Mouse (Mus musculus) megakaryocyte progenitor cell, adult 5-6 weeks (primary cell): ENCODE measurements around the gene Tmem45a. TPM values are rescaled to one million over a fixed set of nuclear protein-coding genes. Genes with fewer than 3 reads are reported as not detected.

ENCODE experiments used
- ATAC-seq: replicated peaks from 2 replicates; pipeline ENCODE4 v1.8.0; 2016; ENCODE audit warnings: mild to moderate bottlenecking, moderate TSS enrichment, inconsistent platforms; ENCODE audit not compliant: poor library complexity
- total RNA-seq, 2 experiments: library from RNA; stranded (forward) in 1 of 2; stranded (reverse) in 1 of 2; fragments of 157-497, 149-512 nt in 1 of 2; fragments of 200-1000 nt in 1 of 2; gene quantifications; 2 replicates each; pipeline versions ENCODE4 v1.2.3 to v1.2.4; 2015 to 2017

Gene Tmem45a
- total RNA-seq, 2 experiments from 2014 or later, result not detected

GRCm38 (mm10) chr16:56798873-56799272, 87.1 kb downstream of the Tmem45a start:
- 0 out of 2 replicates have a peak, but pooled peaks have one; percentile 13 for ATAC-seq

- ATAC-seq, result peak; percentile 49
These were observed 90.4 kb downstream of the Tmem45a start, which contains the start of gene Adgrg7 for GRCm38 (mm10) chr16:56795481-56796139. TSS of gene Adgrg7 (minus strand) at chr16:56795855.

- ATAC-seq, result no peak
These were observed 91.4 kb downstream of the Tmem45a start for GRCm38 (mm10) chr16:56794383-56795144.

GRCm38 (mm10) chr16:56793778-56794177, 92.2 kb downstream of the Tmem45a start:
- peak; percentile 75 for ATAC-seq

- no peak for ATAC-seq
These were observed 100.0 kb downstream of the Tmem45a start for GRCm38 (mm10) chr16:56785943-56786342.

- ATAC-seq, result peak; percentile 99
These were observed 114.5 kb downstream of the Tmem45a start for GRCm38 (mm10) chr16:56771163-56772105.

Other genes with a start within 250 kb of the Tmem45a start
- 137 and 174 TPM in 2 replicates for gene Tfg, start 168.7 kb downstream of the Tmem45a start, total RNA-seq (2015)
- 42.9 and 45.7 TPM in 2 replicates for gene Tfg, start 168.7 kb downstream of the Tmem45a start, total RNA-seq (2017)
- 23.0 and 23.9 TPM in 2 replicates for gene Adgrg7, start 90.3 kb downstream of the Tmem45a start, total RNA-seq (2015)
- 25.8 and 33.2 TPM in 2 replicates for gene Adgrg7, start 90.3 kb downstream of the Tmem45a start, total RNA-seq (2017)
- not detected in 2 replicates for gene Lnp1, start 41.9 kb upstream of the Tmem45a start, total RNA-seq (2015)
- not detected in 2 replicates for gene Lnp1, start 41.9 kb upstream of the Tmem45a start, total RNA-seq (2017)
- 0.07 TPM in 2 replicates for gene Tmem45a2, start 185.2 kb upstream of the Tmem45a start, total RNA-seq (2015)
- gene Tmem45a2, start 185.2 kb upstream of the Tmem45a start, total RNA-seq (2017), result not detected in 2 replicates
- gene Tomm70a, start 235.5 kb upstream of the Tmem45a start, total RNA-seq (2015), result 92.0 and 95.9 TPM in 2 replicates
- gene Tomm70a, start 235.5 kb upstream of the Tmem45a start, total RNA-seq (2017), result 68.3 and 73.8 TPM in 2 replicates